Mouse (Mus musculus) kidney, adult 2 months (tissue): Measurements from ENCODE around the gene Pawr.

Source experiments
- CTCF ChIP-seq: fragments of 200-500 bp; conservative IDR thresholded peaks from 2 replicates; pipeline ENCODE4 v1.5.1; 2011; ENCODE audit warnings: low read depth, mild to moderate bottlenecking, control low read depth, low read length, moderate library complexity, mixed read lengths; ENCODE audit not compliant: insufficient read depth, insufficient read length
- POLR2A ChIP-seq: fragments of 200-500 bp; IDR thresholded peaks from one replicate; pipeline ENCODE4 v1.6.1; 2011; ENCODE audit warnings: low read depth, low read length, control low read depth

- TF ChIP-seq CTCF (no peak), POLR2A (no peak)
These were observed 45.1 kb upstream of the Pawr start for GRCm38 (mm10) chr10:108286658-108287437.
